Comparison of ENCODE assay signal across 8 mouse cellular contexts in the genomic region with DNA sequence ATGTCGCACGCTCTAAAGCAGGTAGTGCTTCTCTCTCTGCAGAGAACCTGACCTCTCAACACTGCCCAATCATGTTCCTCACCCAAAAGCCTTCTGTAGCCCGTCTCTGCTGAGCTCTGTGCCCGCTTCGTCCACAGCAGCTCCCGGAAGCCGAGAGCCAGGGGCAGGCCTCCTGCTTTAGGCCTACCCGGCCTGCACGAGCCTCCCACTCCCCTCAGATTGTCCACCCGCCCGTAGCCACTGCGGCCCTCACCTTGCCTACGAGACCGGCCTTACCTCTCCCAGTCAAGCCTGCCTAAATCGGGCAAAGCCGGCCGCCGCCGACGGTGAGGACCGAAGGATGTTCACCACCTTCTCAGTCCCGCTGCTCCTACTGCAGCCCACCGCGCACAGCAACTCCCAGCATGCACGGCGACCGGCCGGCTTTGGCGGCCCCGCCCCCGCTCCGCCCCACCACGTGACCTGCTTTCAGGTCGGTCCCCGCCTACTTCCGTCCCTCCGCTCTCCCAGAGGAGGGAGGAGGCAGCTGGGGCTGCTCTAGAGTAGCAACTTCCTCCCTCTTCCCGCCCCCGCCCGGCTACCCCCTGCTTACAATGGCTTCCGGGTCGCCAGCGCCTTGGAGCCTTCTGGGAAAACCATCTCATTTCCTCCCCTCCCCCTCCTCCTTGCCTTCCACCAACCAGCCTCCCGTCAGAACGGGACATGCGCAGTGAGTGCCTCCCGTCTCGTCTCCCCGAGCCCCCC. TPM values are rescaled to one million over a fixed set of nuclear protein-coding genes. Genes with fewer than 3 reads are reported as not detected.
DNase-seq lines count a peak whose midpoint lies in the region; ATAC-seq and TF ChIP-seq lines count a peak whose summit lies in the region.

Gene Mbd5 (plus strand): TSS at position 668 of the 744 bp plus-strand sequence.

- H3K4me2 ChIP-seq in heart, embryonic 15.5 days: peak within 1 kb of the TSS; percentile 76
- peak within 1 kb of the TSS; percentile 80 for H3K4me2 ChIP-seq in liver, embryonic 14.5 days (ENCODE audit: low read depth)
- H3K4me2 ChIP-seq in neural tube, embryonic 11.5 days (ENCODE audit: low read depth): peak within 1 kb of the TSS; percentile 69
- peak within 1 kb of the TSS; percentile 66 for H3K4me2 ChIP-seq in stomach, postnatal 0 days (replicated peaks; ENCODE audit: low read depth)

- DNase-seq in CD8-positive naive resting alpha-beta T cell, adult 2 months (ENCODE audit: low read depth in 2 of 2, low spot score in 2 of 2): peak; percentile 99
- peak; percentile 93 for DNase-seq in c-Kit-positive CD71-negative TER-119-negative erythroid progenitor cells, embryonic 14.5 days (ENCODE audit: low read depth)
- DNase-seq in forebrain, embryonic 10.5 days (ENCODE audit: extremely low spot score, low spot score): peak; percentile 99
- DNase-seq in kidney, postnatal 25 days: peak; percentile 100
- peak; percentile 95 to 96 (median 95) for DNase-seq in liver, embryonic 14.5 days (ENCODE audit: low read depth in 3 of 3, low spot score in 3 of 3)
- peak; percentile 98 for DNase-seq in neural tube, embryonic 11.5 days (ENCODE audit: low spot score)
- DNase-seq in stomach, postnatal 0 days (ENCODE audit: low spot score): peak; percentile 100

- no peaks in the 10 kb centered on the region for H3K27me3 ChIP-seq in forebrain, embryonic 10.5 days (ENCODE audit: poor library complexity, severe bottlenecking)
- H3K27me3 ChIP-seq in heart, embryonic 15.5 days: no peaks in the 10 kb centered on the region
- no peaks in the 10 kb centered on the region for H3K27me3 ChIP-seq in liver, embryonic 14.5 days (ENCODE audit: control insufficient read depth, insufficient read depth, low read length)
- no peaks in the 10 kb centered on the region for H3K27me3 ChIP-seq in neural tube, embryonic 11.5 days (ENCODE audit: control insufficient read depth, insufficient read depth, low read length)
- no peaks in the 10 kb centered on the region for H3K27me3 ChIP-seq in stomach, postnatal 0 days (ENCODE audit: control insufficient read depth, insufficient read depth, low read length)

- no peak for TF ChIP-seq EP300 in liver, embryonic 14.5 days (IDR thresholded peaks at IDR 0.05; ENCODE audit: low read depth)
- TF ChIP-seq EP300 in stomach, postnatal 0 days (optimal IDR thresholded peaks at IDR 0.05): no peak

- peak within 1 kb of the TSS; percentile 95 for H3K27ac ChIP-seq in forebrain, embryonic 10.5 days
- H3K27ac ChIP-seq in heart, embryonic 15.5 days: peak within 1 kb of the TSS; percentile 98
- peak within 1 kb of the TSS; percentile 66 for H3K27ac ChIP-seq in liver, embryonic 14.5 days
- peak within 1 kb of the TSS; percentile 89 for H3K27ac ChIP-seq in neural tube, embryonic 11.5 days (ENCODE audit: low read depth, low read length)
- peak within 1 kb of the TSS; percentile 98 for H3K27ac ChIP-seq in stomach, postnatal 0 days (replicated peaks)

- H3K4me1 ChIP-seq in forebrain, embryonic 10.5 days: peaks cover 17% of the 10 kb centered on the region
- H3K4me1 ChIP-seq in heart, embryonic 15.5 days (replicated peaks): peaks cover 9% of the 10 kb centered on the region
- H3K4me1 ChIP-seq in liver, embryonic 14.5 days (replicated peaks; ENCODE audit: control insufficient read depth in 2 of 2, insufficient read depth in 2 of 2, low read length in 1 of 2): peaks cover 3 to 4% of the 10 kb centered on the region in 2 experiments
- 0 out of 2 replicates have a peak, but pooled peaks cover 6% of the 10 kb centered on the region for H3K4me1 ChIP-seq in neural tube, embryonic 11.5 days (ENCODE audit: control insufficient read depth, insufficient read depth, low read length)
- H3K4me1 ChIP-seq in stomach, postnatal 0 days (replicated peaks; ENCODE audit: control insufficient read depth, insufficient read depth): no peaks in the 10 kb centered on the region

- ATAC-seq in heart, embryonic 15.5 days (replicated peaks; ENCODE audit: insufficient number of reproducible peaks, insufficient read depth, low FRiP score, low read depth): peak; percentile 100
- ATAC-seq in liver, embryonic 14.5 days (ENCODE audit: insufficient read depth): peak; percentile 99
- peak; percentile 98 for ATAC-seq in neural tube, embryonic 11.5 days (ENCODE audit: insufficient read depth, low FRiP score, low TSS enrichment)
- peak; percentile 100 for ATAC-seq in stomach, postnatal 0 days (ENCODE audit: low FRiP score, low TSS enrichment)

- no peaks in the 10 kb centered on the region for H3K36me3 ChIP-seq in forebrain, embryonic 10.5 days (replicated peaks)
- no peaks in the 10 kb centered on the region for H3K36me3 ChIP-seq in heart, embryonic 15.5 days
- no peaks in the 10 kb centered on the region for H3K36me3 ChIP-seq in liver, embryonic 14.5 days (replicated peaks; ENCODE audit: control insufficient read depth, insufficient read depth, low read depth)
- no peaks in the 10 kb centered on the region for H3K36me3 ChIP-seq in neural tube, embryonic 11.5 days (ENCODE audit: control insufficient read depth, insufficient read depth, low read length)
- no peaks in the 10 kb centered on the region for H3K36me3 ChIP-seq in stomach, postnatal 0 days (ENCODE audit: control insufficient read depth, insufficient read depth, low read length)

- TF ChIP-seq CTCF in liver, embryonic 14.5 days (IDR thresholded peaks at IDR 0.05; ENCODE audit: low read depth): no peak
- TF ChIP-seq CTCF in stomach, postnatal 0 days (IDR thresholded peaks at IDR 0.05; ENCODE audit: low read depth): no peak

- no peaks in the 10 kb centered on the region for H3K9me3 ChIP-seq in forebrain, embryonic 10.5 days
- no peaks in the 10 kb centered on the region for H3K9me3 ChIP-seq in heart, embryonic 15.5 days (replicated peaks)
- H3K9me3 ChIP-seq in liver, embryonic 14.5 days (ENCODE audit: control insufficient read depth, low read length): no peaks in the 10 kb centered on the region
- no peaks in the 10 kb centered on the region for H3K9me3 ChIP-seq in neural tube, embryonic 11.5 days (ENCODE audit: control insufficient read depth, low read length)
- no peaks in the 10 kb centered on the region for H3K9me3 ChIP-seq in stomach, postnatal 0 days (ENCODE audit: control insufficient read depth, low read length)

- H3K4me3 ChIP-seq in forebrain, embryonic 10.5 days: peak within 1 kb of the TSS; percentile 89
- H3K4me3 ChIP-seq in heart, embryonic 15.5 days: peak within 1 kb of the TSS; percentile 92
- peak within 1 kb of the TSS; percentile 75 to 85 for H3K4me3 ChIP-seq in liver, embryonic 14.5 days (ENCODE audit: insufficient read depth in 1 of 2, low read depth in 2 of 2, low read length in 2 of 2)
- peak within 1 kb of the TSS; percentile 71 for H3K4me3 ChIP-seq in neural tube, embryonic 11.5 days (ENCODE audit: low read depth, low read length)
- H3K4me3 ChIP-seq in stomach, postnatal 0 days (ENCODE audit: low read depth, low read length): peak within 1 kb of the TSS; percentile 89

- peak within 1 kb of the TSS; percentile 90 for H3K9ac ChIP-seq in heart, embryonic 15.5 days
- H3K9ac ChIP-seq in liver, embryonic 14.5 days (replicated peaks): peak within 1 kb of the TSS; percentile 87
- H3K9ac ChIP-seq in neural tube, embryonic 11.5 days (ENCODE audit: low read length): peak within 1 kb of the TSS; percentile 77
- H3K9ac ChIP-seq in stomach, postnatal 0 days (ENCODE audit: low read length): peak within 1 kb of the TSS; percentile 96

- under 1% methylated on average over 46 of the region's 49 CpGs for WGBS in forebrain, embryonic 10.5 days
- WGBS in heart, embryonic 15.5 days: under 1% methylated on average over 44 of the region's 49 CpGs
- WGBS in liver, embryonic 14.5 days (ENCODE audit: insufficient replicate concordance): under 1% methylated on average over 48 of the region's 49 CpGs
- under 1% methylated on average over 44 of the region's 49 CpGs for WGBS in neural tube, embryonic 11.5 days
- under 1% methylated on average over 45 of the region's 49 CpGs for WGBS in stomach, postnatal 0 days

RNA-seq across cellular contexts. Expression of gene Mbd5, which starts in this region (rescaled TPM):
- polyA plus RNA-seq in forebrain, embryonic 10.5 days (2016; fragmentation: Nextera tagmentation; extraction: Ambion mirVana): 19.6 and 20.6 TPM in 2 replicates
- 18.1 and 22.3 TPM in 2 replicates for polyA plus RNA-seq in heart, embryonic 15.5 days (2015; fragmentation: Nextera tagmentation; extraction: Ambion mirVana)
- 1.6 and 1.8 TPM in 2 replicates for polyA plus RNA-seq in liver, embryonic 14.5 days (2012; rRNA removed)
- polyA plus RNA-seq in liver, embryonic 14.5 days (2014; fragmentation: Nextera tagmentation; extraction: Ambion mirVana): 5.7 TPM in 2 replicates
- polyA plus RNA-seq in neural tube, embryonic 11.5 days (2014; fragmentation: Nextera tagmentation; extraction: Ambion mirVana): 32.2 and 33.4 TPM in 2 replicates
- polyA plus RNA-seq in stomach, postnatal 0 days (2015; fragmentation: Nextera tagmentation; extraction: Ambion mirVana): 7.3 and 8.2 TPM in 2 replicates

Comparison
In these comparisons a context has a peak if more than half of its experiments do, and no peak if none do; other contexts are left out.
1. Peak in every context shown above with its lines: DNase-seq, ATAC-seq, H3K4me3 ChIP-seq and H3K27ac ChIP-seq.